Mouse (Mus musculus): ENCODE results near the gene Tspan18.

Tspan18 gene

DNA sequence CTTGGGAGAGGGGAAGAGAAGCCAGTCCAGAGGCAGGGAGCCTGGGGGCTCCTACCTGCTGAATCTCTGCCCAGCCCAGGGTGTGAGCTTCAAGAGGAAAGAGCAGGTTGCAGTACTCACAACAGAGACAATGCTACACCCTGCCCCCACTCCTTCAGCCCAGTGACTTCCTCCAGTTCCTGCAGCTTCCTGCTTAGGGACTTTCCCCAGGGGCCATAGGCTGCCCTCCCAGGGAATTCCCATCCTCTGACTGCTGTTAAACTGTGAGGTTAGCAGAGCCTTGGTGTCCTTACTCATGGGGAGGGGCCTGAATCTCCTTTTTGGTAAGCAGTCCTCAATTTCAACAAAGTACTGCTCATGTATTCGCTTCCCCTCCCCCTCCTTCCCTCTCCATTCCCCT lies 120.1 kb downstream of the Tspan18 start:
- peak; percentile 45 to 62 for DNase-seq

DNA sequence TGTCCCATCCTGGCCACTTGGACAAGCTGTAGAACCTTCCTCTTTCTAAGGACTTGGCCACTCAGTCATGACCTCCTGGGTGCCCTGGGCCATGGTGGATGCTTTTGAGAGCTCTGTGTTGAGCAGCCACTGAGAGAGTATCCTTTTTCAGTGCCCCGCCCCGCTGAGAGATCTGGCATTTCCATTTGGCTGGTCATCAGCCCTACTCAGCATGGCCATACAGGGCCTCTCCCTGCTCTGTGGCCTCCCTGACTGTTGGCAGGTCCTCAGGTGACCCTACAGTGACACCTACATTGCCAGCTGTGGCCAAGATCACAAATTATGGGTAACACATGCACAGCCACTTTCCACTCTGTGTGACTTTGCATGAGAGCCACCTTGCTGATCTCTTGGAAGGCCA lies 121.4 kb downstream of the Tspan18 start:
- DNase-seq, result no peak

DNA sequence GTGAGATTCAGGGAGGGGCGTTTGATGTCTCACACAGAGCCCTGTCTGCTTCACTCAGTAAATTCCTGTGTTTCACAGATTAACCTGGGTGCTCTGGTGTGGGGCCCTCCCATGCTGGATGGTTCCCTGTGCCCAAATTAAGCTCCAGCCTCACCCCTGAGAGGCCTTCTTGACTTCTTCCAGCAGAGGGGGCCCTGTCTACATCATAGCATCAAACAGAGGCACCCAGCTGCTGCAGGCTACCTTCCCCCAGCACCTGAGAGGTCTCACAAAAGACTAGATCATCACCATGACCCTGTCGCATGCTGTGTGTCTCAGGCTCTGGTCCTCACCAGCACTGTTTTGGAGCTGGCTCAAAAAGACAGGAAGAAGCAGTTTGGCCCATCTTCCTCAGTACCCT lies 121.9 kb downstream of the Tspan18 start:
- DNase-seq, result no peak

DNA sequence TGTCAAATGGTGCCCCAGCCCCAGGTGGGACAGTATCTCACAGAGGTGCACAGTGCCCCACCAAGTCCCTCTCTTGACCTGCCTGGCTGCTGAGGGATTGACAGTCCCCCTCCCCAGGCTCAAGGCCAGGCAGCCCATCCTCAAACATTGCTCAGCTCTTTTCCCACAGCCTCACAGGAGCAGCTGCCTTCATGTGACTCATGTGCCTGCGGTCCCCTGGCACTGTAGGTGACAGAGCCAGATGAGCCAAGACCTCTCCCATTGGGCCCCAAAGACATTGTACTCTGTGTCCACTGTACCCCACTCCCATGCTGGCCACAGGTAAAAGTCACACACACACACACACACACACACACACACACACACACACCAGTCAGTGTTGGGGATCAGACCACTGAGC lies 128.2 kb downstream of the Tspan18 start:
- DNase-seq, result no peak

DNA sequence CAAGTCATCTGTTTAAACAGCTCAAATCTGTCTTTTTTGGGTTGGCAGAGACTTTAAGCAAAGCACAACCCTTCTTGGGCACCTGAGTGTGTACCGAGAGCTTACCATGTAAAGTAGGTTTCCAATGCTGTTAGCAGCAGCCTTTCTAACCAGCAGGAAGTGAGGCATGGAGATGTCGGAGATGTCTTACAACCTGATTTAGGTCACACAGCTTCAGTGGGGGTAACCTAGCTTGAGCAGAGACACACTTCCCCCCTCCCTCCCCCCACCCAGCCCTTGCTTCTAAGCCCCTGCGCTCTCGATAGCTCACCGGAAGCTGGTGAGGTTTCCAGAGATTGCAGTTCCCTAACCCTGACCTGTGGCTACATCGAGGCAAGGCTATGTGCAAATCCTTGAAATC lies 129.7 kb downstream of the Tspan18 start:
- no peak for DNase-seq

DNA sequence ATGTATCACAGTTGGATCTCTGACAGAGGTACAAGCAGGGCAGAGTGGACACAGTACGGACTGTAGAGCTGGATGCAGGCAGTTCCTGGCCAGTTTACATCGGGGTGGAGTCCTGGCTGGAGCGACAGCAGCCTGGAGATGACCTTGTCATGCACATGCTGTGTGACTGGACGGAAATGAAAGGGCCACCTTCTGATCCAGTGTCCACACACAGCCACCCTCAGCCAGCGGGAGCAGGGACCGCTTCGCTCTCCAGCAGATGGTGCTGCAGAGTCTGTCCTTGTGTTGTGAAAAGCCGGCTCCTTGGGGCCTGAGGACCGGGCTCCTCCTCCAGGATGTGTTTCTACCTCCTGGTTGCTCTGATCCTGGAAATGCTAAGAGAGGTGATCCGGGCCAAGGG lies 130.6 kb downstream of the Tspan18 start:
- DNase-seq, result peak; percentile 70 to 85

DNA sequence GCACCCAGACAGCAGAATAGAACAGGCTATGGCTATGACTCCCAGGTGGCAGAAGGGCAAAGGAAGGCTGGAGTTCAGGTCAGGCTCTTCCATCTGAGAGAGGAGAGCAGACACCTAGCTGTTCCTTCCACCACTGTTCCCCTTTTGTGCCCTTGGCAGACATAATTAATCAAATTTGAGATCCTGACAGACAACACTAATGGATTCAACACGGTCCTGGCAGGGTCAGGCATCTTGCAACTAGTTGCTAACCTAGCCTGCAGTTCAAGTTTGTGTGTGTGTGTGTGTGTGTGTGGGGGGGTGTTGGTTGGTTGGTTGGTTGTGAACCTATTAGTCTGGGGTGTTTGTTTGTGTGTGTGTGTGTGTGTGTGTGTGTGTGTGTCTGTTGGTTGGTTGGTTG lies 131.5 kb downstream of the Tspan18 start:
- DNase-seq, result no peak

DNA sequence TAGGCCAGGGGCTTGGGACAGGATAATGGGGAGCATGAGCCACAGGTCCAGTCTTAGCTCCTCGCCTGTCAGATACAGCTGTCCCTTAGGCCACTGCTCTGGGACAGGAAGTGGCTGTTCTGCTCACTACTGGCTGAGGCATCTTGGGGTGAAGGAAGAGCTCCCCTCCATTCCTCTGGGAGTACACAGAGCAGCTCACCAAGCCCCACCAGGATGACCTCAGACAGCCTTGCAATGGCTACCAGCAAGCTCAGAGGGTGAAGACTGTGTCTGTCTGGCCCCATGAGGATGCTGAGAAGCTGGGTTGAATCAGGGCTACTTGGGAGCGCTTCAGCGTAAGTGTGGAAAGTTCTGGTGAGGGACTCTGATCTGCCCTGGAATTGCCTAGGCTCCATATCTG lies 132.3 kb downstream of the Tspan18 start:
- no peak for DNase-seq

DNA sequence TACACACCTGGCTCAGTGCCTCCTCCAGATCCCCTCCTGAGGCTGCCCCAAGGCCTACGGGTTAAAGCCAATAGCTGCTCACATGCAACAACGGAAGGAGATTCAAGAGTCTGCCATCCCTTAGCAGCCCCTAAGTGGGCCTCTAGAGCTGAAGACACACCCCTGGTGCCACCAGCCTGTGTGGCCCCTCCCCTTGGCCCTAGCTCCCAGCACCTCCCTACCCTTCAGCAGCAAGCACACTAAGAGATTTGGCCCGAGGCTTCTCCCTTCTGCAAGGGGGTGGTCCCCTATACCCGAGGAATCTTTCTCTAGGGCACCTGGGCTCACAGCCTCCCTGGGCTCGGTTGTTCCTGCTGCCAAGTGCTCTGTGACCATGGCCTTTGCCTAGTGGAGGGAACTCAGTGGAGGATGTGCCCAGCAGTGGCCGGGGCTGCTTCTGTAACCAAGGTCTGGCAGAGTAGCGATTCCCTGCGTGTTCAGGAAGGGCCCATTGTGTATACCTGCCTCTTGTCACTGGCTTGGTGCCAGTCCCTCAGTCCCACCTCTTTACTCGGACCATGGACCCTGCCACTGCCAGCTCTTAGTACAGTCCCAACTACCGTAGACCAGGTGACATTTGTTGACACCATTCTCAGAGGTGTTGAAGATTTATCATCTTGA lies 133.5 kb downstream of the Tspan18 start:
- no peak for DNase-seq

DNA sequence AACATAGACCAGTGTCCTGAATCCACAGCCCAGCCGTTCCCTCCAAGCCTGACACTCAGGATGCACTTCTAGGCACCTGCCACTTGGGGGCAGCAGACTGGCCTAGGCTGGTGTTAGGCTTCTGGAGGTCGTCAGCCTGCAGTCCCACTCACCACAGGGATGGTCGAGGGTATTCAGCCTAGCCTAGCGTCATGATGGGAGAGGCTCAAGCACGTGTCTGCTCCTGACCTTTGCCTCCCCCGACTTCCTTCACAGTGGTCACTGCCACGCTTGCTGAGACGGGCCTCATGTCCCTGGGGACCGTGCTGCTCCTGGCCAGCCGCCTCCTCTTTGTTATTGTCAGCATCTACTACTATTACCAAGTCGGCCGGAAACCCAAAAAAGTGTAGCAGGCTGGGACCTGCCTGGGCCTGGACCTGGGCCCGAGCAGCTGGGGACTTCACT lies 134.8 kb downstream of the Tspan18 start:
- peak; percentile 85 to 90 for DNase-seq

DNA sequence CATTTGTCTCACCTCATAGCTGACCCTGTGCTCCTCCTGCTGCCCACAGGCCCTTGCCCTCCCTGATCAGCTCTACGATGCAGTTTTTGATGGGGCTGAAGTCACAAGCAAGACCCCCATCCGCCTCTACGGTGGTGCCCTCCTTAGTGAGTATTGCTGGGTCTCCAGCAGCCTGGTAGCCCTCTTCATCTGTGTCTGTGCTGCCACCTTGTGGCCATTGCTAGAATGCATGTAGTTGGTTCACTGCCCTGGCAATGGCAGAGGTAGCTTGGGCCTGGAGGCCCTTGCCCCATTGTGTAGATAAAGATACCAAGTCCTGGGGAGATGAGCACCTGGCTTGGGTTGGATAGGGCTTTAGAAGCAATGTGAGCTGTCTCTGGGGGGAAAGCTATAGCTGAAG lies 135.5 kb downstream of the Tspan18 start:
- peak; percentile 88 to 98 for DNase-seq

DNA sequence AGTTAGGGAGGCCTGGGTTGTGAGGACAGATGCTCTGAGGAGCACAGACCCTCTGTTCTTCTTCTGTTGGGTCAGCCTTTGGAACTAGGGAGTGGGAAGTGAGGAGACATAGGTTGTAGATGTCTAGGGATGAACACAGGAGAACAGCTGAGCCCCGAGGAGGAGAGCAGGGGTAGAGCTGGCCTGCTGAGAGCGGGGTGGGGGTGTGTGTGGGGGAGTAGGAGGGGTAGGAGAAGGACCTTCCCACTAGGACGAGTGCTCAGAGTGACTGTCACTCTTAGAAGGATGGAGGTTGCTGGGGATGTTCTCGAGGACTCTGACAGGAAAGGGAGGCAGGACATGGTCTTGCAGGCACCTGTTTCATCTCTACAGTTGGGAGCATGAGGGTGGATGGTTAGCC lies 140.5 kb downstream of the Tspan18 start:
- DNase-seq, result no peak

DNA sequence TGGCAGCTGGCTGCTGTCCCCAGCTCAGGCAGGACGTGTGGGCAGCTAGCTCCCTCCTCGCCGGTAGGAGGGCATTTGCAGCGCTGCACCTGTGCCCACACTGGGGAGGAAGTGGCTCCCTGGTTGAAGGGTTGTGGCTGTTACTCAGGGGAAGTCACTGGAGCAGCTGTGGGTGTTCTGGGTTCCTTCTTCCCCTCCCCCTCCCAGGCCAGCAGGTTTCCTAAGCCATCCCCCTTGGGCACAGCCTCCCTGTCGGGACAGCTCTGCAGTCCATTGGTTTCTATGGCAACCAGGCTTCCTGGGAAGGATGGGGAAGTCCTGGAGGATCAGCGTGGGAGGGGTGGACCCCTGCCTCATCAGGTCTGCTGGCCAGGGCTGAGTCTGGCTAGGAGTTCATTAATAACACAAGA lies 141.6 kb downstream of the Tspan18 start:
- peak; percentile 24 to 29 for DNase-seq

DNA sequence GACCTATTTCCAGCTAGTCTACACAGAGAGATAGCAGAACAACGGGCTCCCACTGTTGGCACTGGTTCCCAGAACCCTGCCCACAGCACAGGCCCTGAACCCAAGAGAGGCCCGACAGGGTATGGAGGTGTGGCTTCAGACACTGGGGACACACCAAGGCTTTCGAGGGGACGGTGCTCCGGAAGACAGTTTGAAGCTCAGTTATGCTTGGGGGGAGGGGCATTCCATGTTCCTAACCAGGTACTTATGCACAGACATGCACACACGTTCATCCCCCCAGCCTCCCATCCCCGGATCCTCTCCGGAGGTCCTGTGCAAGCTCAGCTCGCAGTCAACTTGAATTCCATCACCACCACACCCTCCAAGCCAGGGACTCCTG lies 142.1 kb downstream of the Tspan18 start:
- no peak for DNase-seq

DNA sequence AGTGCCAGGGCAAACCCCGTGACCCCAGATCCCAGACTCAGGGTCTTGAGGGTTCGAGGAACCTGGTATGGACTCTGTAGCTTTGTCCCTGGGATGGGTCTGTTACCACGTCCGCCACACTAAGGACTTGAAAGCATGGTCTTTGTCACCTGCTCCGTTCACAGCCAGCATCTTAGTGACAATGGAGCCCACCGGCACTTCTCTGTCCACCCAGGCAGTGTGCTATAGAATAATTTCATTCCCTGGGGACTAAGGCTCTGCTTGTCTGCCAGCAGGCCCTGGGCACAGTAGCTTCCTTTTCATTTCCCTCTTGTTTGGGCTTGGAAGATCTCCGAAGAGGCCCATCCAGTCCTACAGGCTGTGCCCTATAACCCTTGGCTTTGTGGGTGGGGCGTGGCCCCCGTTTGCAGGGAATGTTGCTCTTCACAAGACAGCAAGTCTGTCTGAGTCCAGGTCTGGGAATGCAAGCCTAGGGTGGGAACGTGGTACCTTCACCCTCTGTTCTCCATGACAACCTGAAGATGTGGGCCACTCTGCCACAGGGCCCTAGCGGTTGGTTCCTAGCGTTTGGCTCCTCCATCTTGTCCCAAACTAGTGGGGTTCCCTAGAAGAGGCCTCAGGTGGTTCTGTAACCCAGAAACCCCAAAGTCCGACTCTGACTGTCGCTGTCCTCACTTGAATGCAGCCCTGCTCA lies 142.7 kb downstream of the Tspan18 start:
- DNase-seq, result no peak

DNA sequence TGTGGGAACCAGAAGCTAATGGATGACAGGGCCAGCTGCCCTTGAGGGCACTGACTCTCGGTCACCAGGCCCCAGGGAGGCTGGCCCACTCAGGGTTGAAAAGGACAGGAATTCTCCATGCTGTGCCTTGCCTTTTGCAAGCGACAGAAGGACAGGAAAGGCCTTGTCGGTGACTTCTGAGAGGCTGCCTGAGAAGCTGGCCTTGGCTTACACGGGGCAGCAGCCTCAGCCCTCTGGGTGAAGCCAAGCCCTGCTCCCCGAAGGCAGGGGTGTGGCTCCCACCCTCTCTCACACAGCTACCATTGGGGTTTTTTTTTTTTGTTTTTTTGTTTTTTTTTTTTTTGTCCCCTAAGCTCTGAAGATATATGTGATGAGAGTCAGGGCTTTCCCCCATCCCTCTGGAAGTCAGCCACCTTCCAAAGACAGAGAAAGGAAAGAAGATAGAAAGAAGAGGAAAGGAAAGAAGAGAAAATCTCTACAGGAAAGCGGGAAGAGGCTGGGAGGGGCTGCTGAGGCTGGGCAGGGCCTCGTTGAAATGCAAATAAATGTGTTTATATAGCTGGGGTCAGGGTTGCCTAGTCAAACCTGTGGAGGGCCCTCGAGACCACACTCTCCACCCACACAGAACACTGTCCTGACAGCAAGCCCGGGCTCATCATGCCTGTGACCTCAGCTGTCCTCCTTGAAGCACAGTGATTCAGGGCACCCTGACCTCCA lies 143.4 kb downstream of the Tspan18 start:
- peak; percentile 33 to 42 for DNase-seq

DNA sequence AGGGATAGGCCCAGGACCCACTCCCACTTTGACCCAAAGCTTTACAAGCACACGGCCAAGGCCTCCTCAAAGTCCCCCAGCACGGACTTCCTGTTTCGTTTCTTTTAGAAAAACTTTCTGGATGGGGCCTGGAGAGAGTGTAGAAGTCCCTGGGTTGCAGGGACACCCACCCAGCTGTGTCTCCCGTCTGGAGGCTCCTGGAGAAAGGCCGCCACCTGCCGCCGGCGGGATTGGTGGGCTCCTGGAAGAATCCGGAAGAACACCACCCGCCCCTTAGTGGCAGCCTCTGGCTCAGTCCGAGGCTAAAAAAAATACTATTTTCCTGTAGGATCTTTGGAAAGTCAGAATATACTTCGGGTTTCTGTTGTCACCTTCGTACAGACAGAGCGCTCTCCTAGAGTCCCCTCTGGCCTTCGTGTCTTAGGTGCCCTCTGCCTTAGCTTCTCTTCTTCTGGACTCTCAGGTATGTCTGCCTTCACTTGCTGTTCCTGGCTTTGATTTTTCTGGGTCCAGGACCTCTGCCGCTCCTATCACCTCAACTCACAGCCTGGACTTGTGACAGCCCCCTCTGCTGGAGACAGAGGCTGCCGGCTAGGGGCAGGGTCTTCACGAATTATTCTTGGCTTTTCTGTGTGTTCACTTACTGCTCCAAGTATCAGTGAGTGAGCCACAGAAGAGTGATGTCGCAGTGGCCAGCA lies 145.4 kb downstream of the Tspan18 start:
- peak; percentile 45 to 71 for DNase-seq

DNA sequence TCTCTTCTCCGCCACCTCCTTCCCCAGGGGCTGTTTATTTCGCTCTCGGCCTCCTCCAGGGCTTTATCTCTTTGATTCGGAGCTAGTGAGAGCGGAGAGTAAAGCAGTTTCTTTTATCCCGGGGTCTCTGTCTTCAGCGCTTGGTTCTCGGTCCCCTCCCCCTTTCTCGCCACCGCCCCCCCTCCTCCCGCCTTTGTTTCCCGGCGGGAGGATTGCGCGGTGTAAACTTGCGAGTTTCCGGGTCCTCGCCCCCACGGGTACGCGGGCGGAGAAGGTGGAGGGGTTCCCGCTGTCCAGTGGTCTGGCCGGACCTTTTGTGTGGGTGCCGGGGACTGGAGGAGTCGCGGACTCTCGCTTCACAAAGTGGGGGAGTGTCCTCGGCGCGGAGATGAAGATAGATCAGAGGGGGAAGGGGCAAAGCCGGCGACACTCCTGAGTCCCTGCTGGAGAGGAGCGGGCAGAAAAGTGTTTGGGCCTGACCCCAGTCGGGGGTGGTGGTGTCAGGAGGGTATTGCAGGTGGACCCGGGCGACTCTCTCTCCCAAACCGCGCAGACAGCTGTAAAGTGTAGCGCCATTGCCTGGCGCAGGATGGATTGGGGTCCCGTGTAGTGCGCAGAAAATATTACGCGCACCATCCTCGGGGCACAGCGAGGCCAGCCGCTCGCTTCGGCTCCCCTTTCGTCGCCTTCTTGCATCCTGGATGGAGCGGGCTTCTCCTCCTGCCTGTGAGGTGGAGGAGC lies 146.1 kb downstream of the Tspan18 start:
- peak in 1 of 2 experiments; percentile 21 for DNase-seq

DNA sequence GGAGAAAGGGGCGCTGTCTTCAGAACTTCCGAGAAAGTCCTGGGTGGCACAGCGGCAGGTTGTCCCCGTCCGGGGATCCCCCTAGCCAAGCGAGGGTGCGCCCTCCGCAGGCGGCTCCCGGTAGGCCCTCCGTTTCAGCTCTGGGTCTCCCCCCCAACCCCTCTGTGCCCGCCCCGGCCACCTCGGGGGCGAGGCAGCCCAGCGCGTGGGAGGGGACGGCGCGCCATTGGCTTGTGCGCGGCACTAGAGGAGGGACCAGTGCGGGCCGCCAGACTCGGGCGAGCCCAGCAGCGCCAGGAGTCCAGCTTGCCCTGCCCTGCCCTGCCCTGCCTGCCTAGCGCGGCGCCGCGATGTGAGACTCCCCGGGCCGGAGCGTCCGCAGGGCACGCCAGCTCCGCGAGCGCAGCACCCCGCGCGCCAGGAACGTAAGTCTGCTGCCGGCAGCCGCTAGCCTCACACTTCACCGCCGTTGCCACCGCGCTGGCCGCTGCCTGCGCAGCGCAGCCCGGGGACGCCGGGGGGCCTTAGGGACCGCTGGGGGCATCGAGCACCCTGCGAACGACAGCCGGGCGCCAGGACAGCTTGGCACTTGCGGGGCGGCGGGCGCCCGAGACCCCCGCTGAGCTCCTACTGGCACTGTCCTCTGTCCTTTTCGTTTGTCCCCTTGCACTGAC lies 146.8 kb downstream of the Tspan18 start, which contains the start of gene Trp53i11:
Gene Trp53i11, plus strand, starts transcription at position 226 of the 674 bp plus-strand sequence.
- peak; percentile 84 to 87 for DNase-seq

DNA sequence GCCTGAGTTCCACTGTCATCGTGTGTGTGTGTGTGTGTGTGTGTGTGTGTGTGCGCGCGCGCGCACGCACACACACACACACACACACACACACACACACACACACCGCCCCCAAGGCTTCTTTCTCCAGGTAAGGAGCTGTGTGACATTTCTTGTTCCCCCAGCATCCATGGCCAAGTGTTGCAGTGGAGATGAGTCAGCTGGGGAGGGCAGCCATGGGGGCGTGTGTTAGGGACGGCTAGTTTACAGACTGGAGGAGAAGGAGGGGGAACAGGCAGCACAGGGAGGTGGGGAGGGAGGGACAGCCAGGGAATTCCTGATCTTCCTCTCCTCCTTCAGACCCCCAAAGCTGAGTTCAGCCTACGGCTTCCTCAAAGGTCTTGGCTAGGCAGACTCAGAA lies 151.4 kb downstream of the Tspan18 start:
- no peak for DNase-seq

DNA sequence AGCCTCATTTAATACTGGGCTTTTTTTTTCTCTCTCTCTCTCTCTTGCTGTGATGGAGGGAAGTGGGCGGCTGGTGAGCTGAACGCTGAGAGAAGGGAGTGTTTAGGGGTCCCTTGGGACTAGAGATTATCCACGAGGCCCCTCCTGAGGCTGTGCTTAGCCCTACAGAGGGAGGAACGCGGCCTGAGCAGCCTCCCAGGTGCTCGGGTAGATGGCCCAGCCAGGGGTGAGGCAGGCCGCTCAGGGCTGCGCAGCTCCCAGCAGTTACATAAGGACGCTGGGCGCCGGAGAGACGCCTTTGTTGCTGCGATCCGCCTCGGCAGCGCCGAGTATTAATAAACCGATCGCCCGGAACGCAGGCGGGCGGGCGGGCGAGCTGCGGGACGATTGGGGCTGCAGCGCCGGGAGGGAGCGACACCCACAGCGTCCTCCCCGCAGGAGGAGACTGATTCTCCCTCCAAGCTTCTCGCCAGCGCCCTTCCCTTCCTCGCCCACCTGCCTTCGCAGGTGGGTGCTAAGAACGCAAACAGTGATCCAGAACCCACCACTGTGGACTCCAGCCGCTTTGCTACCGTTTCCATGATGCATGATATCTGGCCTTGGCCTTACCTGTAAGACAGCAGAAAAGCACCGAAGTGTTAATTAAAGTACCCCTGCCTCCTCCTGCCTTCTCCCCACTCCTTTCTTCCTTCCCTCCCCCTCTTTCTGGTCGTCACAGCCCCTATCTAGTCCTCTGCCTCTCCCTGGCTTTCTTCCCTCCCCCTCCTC lies 154.0 kb downstream of the Tspan18 start:
- peak in 1 of 2 experiments; percentile 54 for DNase-seq

Data from kidney, postnatal 36 days (tissue).